Mouse (Mus musculus) ES-Bruce4 (cell line): Measurements from ENCODE around the gene Calhm4.

Source experiments
- CTCF ChIP-seq: IDR thresholded peaks from one replicate; pipeline ENCODE4 v1.8.1; 2011; ENCODE audit warnings: low read depth, low read length
- POLR2A ChIP-seq: IDR thresholded peaks from one replicate; pipeline ENCODE4 v1.8.1; 2011; ENCODE audit warnings: low read length; ENCODE audit not compliant: insufficient read depth

DNA sequence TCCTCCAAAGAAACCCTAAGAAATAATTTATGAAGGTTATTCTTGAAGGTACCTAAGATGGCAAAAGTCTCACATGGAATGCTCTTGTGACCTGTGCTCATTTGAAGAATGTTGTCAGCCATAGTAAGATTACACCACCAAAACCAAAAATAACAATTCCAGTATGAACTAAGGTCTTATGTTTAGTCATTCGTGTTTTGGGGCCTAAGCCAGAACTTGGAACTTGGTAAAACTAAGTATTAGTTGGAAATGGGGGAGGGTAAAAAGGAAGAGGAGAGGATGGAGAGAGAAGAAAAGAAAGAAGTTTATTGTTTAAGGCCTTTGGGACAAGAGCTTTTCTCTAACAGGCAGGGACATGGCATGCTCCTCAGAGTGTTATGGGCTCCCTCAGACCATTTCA lies 25.5 kb upstream of the Calhm4 start:
- TF ChIP-seq POLR2A = no peak
- no peak for TF ChIP-seq CTCF
